Mouse (Mus musculus) bone marrow macrophage, adult 2 months (primary cell): ENCODE measurements around the gene Kcnk5. TPM values are rescaled to one million over a fixed set of nuclear protein-coding genes. Genes with fewer than 3 reads are reported as not detected.

Experiments
- H3K27ac ChIP-seq: 2 replicates; pipeline ENCODE4 v1.5.1; 2012; ENCODE audit warnings: low read depth, low read length; ENCODE audit not compliant: insufficient read depth
- H3K4me1 ChIP-seq: 2 replicates; pipeline ENCODE4 v1.6.1; 2012; ENCODE audit warnings: low read length; ENCODE audit not compliant: control insufficient read depth, insufficient read depth
- H3K4me3 ChIP-seq: 2 replicates; pipeline ENCODE4 v1.5.1; 2012; ENCODE audit warnings: mild to moderate bottlenecking, low read length, moderate library complexity; ENCODE audit not compliant: insufficient read depth
- CTCF ChIP-seq: IDR thresholded peaks from 2 replicates; pipeline ENCODE4 v1.5.1; 2012; ENCODE audit warnings: low read depth, mild to moderate bottlenecking, low read length, moderate library complexity
- POLR2A ChIP-seq: IDR thresholded peaks from 2 replicates; pipeline ENCODE4 v1.6.1; 2012; ENCODE audit warnings: mild to moderate bottlenecking, low read depth, low read length, borderline replicate concordance
- polyA plus RNA-seq: library from polyadenylated mRNA; stranded (reverse); fragments of >200 nt; gene quantifications from 2 replicates; pipeline ENCODE4 v1.2.4, GENCODE M21; 2012; ENCODE audit not compliant: missing spikeins, insufficient read depth, insufficient read length

Kcnk5 gene
- polyA plus RNA-seq, 1 experiment = 0.16 TPM

DNA sequence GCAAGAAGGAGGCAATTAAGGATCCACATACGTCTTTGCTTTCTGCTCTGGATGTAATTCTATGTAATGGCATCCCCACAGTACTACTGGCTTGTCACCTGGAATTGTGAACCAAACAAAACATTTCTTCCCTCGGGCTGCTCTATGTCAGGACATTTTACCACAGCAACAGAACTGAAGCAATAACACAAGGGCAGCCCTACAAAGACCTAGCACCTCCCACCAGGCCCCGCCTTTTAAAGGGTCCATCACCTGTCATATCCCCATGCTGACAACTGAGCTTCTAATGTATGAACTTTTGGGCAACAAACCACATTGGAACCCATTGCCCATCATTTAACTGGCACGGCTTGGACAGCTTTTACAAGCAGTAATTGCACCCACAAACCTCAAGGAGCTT is 21.7 kb upstream of the Kcnk5 start:
- H3K4me1 ChIP-seq = no peaks in the 10 kb centered on the region
- no peak overlapping the region for H3K4me3 ChIP-seq
- TF ChIP-seq POLR2A = no peak
- H3K27ac ChIP-seq = no peak overlapping the region

DNA sequence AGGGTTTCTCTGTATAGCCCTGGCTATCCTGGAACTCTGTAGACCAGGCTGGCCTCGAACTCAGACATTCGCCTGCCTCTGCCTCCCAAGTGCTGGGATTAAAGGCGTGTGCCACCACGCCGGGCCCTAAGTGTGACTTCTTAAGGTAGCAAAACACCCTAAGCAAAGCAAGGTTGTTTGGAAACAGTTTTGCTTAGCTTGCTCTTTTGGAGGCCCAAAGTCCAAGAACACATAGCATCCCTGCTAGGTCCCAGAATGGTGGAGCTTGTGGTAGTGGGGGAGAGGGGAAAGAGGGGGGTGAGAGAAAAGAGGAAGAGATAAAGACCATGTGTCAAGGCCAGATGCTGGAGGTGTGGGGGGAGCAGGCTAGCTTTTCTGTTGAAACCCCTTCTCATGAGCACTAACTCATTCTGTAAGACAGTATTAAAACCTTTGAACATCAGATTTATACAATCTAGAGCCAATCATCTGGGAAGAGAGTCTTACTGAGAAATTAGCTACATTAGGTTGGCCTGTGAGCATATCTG is 21.1 kb upstream of the Kcnk5 start:
- no peak overlapping the region for H3K27ac ChIP-seq
- no peak for TF ChIP-seq POLR2A
- no peak overlapping the region for H3K4me3 ChIP-seq
- no peaks in the 10 kb centered on the region for H3K4me1 ChIP-seq

DNA sequence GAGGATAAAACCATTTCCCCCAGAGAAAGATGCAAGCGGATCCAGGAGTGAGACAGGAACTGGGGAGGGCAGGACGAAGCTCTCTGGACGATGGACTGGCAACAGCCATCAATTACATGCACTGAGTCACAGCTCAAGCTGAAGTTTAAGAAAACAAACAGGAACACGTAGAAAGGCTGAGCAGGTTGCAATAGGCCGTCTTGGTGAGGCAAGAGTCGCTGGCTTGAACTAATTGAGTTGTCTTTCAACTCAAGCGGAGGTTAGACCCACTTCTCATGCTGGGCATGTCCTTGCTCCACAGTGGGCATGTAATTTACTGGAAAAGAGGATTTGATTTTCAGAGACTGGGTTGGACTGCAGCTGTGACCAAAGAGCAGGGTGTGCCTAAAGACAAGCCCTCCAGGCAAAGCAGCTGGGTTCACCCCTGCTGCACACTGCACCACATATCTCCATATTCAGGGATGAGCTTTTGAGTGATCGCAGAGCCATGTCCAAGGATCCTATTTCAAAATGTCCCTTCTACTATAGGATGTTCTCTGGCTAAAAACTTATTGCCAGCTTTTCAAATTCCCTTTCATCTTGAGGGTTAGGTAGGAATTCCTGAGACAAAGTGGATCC is 19.6 kb upstream of the Kcnk5 start:
- no peaks in the 10 kb centered on the region for H3K4me1 ChIP-seq

DNA sequence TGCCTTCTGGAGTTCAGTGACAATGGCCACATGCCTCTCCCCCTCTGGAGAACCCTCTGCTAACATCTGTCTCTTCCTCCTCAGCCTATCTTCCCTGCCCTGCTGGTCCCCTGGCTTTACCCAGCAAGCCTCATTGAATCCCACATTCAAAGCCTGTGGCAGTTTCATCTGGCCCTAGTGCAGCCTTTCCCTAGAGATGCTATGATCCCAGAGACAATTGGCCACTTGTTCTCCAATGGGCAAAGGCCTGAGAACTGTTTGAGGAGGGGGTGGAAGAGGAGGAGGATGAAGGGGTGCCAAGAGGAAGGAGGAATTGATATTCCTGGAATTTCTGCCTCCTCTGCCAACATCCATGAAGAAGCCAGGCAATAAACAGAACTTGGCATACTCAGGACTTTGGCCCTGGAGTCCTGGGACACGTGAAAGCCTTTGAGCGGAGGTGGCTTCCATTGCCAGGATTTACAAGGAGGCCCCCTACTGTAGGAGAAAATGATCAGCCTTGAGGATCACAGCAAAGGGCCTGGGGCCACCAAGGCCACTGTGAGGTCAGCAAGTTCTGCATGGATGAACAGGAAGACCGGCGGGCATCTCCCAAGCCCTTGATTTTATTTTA is 11.6 kb upstream of the Kcnk5 start:
- no peak for TF ChIP-seq POLR2A
- TF ChIP-seq CTCF = no peak
- H3K27ac ChIP-seq = no peak overlapping the region
- no peak overlapping the region for H3K4me3 ChIP-seq
- H3K4me1 ChIP-seq = no peaks in the 10 kb centered on the region

More for the DNA sequence above, 19.6 kb upstream of the Kcnk5 start:
- Histone ChIP-seq H3K4me3 (no peak overlapping the region), H3K27ac (no peak overlapping the region)
- TF ChIP-seq CTCF = no peak
- TF ChIP-seq POLR2A = no peak

DNA sequence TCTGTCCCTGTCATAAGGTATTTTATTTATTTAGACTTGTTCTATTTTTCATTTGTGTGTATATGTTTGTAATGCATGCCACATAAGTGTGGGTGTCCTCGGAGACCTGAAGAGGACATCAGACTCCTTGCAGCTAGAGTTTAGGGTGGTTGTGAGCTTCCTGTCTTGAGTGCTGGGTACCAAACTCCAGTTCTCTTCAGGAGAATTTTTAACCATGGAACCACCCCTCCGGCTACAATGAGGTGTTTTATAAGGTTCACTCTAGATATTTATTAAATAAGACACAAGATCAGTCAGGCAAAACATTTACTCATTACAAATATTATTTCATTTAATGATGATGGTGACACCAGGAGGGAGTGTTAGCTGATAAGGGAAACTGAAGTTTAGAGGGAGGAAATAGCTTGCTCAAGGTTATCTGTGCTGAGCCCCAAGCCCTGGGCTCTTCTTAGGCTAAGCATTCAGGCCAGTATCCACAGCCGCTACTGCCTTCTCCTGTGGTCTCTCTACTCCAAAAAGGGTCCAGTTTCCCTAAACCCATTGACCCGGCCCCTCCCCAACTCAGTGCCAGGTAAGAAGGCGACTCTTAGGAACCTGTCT is 9.6 kb upstream of the Kcnk5 start:
- Histone ChIP-seq H3K4me3 (no peak overlapping the region), H3K27ac (no peak overlapping the region), H3K4me1 (no peaks in the 10 kb centered on the region)
- TF ChIP-seq POLR2A = no peak
- TF ChIP-seq CTCF = no peak

DNA sequence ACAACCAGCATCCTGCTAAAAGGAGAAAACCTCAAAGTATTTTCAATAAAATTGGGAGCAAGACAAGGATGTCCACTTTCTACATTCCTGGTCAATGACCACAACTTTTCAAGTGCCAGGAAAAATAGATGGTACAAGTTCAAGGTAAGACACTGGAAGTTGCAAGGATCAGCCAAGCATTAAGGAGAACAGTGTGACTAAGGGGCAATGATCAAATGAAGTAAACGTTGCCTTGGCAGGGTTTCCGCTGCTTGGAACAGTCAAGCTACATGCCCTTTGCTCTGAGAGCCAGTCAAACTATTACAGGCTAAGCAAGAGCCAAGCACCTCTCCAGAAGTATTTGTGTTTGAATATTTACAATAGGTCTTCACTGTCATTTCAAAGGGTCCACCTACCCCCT is 8.1 kb upstream of the Kcnk5 start:
- H3K27ac ChIP-seq = no peak overlapping the region
- H3K4me3 ChIP-seq = no peak overlapping the region
- no peaks in the 10 kb centered on the region for H3K4me1 ChIP-seq
- TF ChIP-seq POLR2A (no peak), CTCF (no peak)

DNA sequence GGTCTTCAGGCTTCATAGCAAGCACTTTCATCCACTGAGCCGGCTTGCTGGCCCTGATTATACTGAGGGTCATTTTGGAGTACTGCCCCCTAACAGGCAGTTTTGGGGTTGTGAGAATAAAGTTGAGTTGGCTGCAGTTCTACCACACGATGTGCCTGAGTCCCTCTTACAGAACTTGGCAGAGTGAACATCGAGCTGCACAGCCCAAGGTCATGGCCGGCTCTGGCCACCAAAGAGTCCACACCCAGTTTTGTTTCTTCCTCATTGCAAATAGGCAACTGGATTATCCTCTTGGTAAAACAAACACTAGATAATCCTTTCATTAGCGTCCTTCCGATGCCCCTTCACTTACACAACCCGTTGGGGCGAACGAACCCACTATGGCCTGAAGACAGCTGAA is 3.8 kb upstream of the Kcnk5 start:
- H3K4me3 ChIP-seq = no peak overlapping the region
- peaks cover 5% of the 10 kb centered on the region; the same call in 1 of the 2 replicates for H3K4me1 ChIP-seq
- TF ChIP-seq POLR2A (no peak), CTCF (no peak)
- H3K27ac ChIP-seq = no peak overlapping the region

DNA sequence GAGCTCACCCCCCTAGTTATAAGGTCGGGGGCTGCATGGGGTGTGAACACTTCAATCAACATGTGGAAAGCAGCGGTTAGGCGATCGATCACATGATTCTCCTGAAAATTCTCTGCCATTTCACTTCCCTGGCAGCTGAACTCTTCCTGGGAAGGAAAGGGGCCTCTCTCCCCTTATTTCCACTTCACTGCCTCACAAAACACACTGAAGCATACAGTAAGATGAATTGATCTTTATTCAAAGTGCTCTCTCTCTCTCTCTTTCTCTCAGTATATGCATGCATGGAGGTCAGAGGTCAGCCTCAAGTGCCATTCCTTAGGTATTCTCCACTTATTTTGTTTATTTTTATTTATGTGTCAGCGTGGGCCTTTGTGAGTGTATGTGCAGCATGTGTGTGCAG is 2.1 kb upstream of the Kcnk5 start:
- Histone ChIP-seq H3K27ac (no peak overlapping the region), H3K4me1 (peaks cover 7% of the 10 kb centered on the region; the same call in 1 of the 2 replicates), H3K4me3 (no peak overlapping the region)
- TF ChIP-seq POLR2A (no peak), CTCF (no peak)

DNA sequence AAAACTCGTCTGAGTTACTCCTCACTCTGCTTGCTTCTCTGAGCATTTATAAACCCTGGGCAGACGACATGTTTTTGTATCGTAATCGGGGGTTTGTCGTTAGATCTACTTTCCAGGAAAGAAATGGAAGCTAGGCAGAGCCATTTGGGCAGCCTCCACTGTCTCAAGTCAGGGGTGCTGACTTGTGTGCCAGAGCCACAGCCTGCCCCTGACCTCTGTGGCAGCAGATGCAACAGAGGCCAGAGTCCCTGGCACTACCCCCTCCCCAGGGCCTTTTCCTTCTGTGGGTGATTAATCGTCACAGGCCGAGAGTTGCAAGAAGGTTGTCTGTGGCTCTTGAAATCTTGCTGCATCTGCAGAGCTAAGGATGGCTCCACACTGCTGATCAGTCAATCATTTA is 987 bp upstream of the Kcnk5 start:
- TF ChIP-seq POLR2A = no peak
- TF ChIP-seq CTCF = no peak
- Histone ChIP-seq H3K27ac (no peak overlapping the region), H3K4me1 (peaks cover 7% of the 10 kb centered on the region; the same call in 1 of the 2 replicates), H3K4me3 (no peak overlapping the region)

DNA sequence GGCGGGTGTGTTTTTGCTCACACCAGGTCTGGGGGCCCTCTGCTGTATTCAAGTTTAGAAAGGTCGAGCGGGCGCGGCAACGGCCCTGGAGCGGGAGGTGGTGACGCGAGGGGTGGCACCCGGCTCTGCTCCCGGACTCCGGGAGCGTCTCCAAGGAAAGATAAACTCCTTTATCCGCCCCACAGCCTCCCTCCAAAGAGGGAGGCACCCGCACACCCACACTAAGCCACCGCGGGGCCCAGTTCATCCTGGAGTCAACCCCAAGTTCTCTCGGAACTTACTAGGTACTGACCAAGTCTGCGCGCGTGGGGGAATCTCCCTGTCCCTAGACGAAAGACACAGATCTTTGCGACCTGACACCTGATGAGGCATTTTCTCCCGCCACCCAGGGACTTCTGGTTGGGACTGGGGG is 852 bp downstream of the Kcnk5 start:
- TF ChIP-seq CTCF (no peak), POLR2A (no peak)
- Histone ChIP-seq H3K27ac (no peak overlapping the region), H3K4me3 (peak overlapping the region; percentile 61), H3K4me1 (peaks cover 7% of the 10 kb centered on the region; the same call in 1 of the 2 replicates)
